Mouse (Mus musculus) hindbrain, embryonic 13.5 days (tissue): ENCODE measurements around the gene Irgc1. TPM values are rescaled to one million over a fixed set of nuclear protein-coding genes. Genes with fewer than 3 reads are reported as not detected.

ENCODE experiments used
- ATAC-seq: fragments of 200-750 bp; cut with Nextera tagmentation; 2 replicates; pipeline ENCODE4 v1.8.0; 2017; ENCODE audit warnings: moderate TSS enrichment; ENCODE audit not compliant: low FRiP score
- H3K27ac ChIP-seq: fragments of 300-500 bp; sonication (generic); 2 replicates; pipeline ENCODE4 v1.5.1; 2015; ENCODE audit warnings: inconsistent platforms, mild to moderate bottlenecking, moderate library complexity
- H3K27me3 ChIP-seq: fragments of 300-500 bp; sonication (generic); 2 replicates; pipeline ENCODE4 v1.6.1; 2015; ENCODE audit warnings: mild to moderate bottlenecking, inconsistent platforms
- H3K36me3 ChIP-seq: fragments of 300-500 bp; sonication (generic); 2 replicates; pipeline ENCODE4 v1.6.1; 2015; ENCODE audit warnings: mild to moderate bottlenecking, inconsistent platforms
- H3K4me1 ChIP-seq: fragments of 300-500 bp; sonication (generic); replicated peaks from 2 replicates; pipeline ENCODE4 v1.6.1; 2015; ENCODE audit warnings: inconsistent platforms
- H3K4me2 ChIP-seq: fragments of 300-500 bp; sonication (generic); 2 replicates; pipeline ENCODE4 v1.6.1; 2015; ENCODE audit warnings: inconsistent platforms, mild to moderate bottlenecking, moderate library complexity
- H3K4me3 ChIP-seq: fragments of 300-500 bp; sonication (generic); 2 replicates; pipeline ENCODE4 v1.5.1; 2015; ENCODE audit warnings: mild to moderate bottlenecking, inconsistent platforms
- H3K9ac ChIP-seq: fragments of 300-500 bp; sonication (generic); 2 replicates; pipeline ENCODE4 v1.6.1; 2015; ENCODE audit warnings: mild to moderate bottlenecking, inconsistent platforms
- H3K9me3 ChIP-seq: fragments of 300-500 bp; sonication (generic); 2 replicates; pipeline ENCODE4 v1.6.1; 2016; ENCODE audit warnings: inconsistent platforms
- WGBS: fragments of 180-500 bp; shearing (Covaris S2); methylation state at CpG from one replicate; pipeline ENCODE4 v1.1.7; 2015; 5-methylcytosine and 5-hydroxymethylcytosine counted together
- polyA plus RNA-seq: library from polyadenylated mRNA; unstranded; fragments of >200 nt; fragmentation: Nextera tagmentation; extraction: Ambion mirVana; gene quantifications from 2 replicates; pipeline ENCODE4 v1.2.1, GENCODE M21; 2015

Gene Irgc1
- polyA plus RNA-seq, 1 experiment from 2014 or later: not detected

DNA sequence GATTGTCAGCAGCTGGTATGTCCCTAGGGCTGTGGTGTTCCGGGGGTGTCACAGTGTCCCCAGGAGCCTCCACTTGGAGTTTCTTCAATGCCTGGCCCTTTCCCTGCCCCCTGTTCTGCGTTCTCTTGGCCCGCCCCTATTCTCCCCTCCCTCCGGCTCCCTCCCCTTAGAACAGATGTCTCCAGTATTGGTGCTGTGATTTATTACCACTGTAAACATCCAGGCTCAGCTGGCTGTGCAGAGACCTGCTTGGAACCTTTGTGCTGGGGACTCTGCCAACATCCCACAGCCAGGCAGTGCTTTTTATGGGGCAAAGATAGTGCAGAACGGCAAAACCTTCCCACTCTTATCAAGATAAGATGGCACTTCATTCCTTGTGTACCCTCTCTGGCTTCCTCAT lies 61.0 kb downstream of the Irgc1 start:
- ATAC-seq: peak; percentile 79
- 0 out of 2 replicates have a peak, but pooled peaks cover 3% of the 10 kb centered on the region for H3K27me3 ChIP-seq
- H3K9ac ChIP-seq: peak overlapping the region; percentile 49
- H3K4me2 ChIP-seq: peak overlapping the region; percentile 39
- 14% methylated on average over 5 of the region's 5 CpGs for WGBS
- H3K9me3 ChIP-seq: no peaks in the 10 kb centered on the region
- H3K4me1 ChIP-seq: peaks cover 17% of the 10 kb centered on the region
- H3K27ac ChIP-seq: peak overlapping the region; percentile 84
- no peaks in the 10 kb centered on the region for H3K36me3 ChIP-seq
- no peak overlapping the region for H3K4me3 ChIP-seq

DNA sequence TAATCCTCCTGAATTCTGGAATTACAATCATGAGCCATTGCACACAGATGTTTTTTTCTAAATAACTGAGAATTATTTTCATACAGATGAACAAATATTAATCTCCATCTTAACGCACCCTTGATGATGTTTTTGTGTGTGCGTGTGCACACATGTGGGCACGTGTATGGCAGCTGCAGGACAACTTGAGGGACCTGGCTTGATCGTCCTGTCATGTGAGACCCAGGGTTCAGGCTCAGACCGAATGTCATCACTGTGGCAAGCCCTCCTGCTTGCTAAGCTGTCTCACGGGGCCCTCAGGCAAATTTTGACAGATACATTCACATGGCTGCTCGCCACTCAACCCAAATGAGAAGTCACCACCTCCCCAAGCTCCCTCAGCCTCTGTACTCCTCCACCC lies 61.6 kb downstream of the Irgc1 start:
- H3K4me1 ChIP-seq: peaks cover 17% of the 10 kb centered on the region
- H3K4me3 ChIP-seq: no peak overlapping the region
- H3K27me3 ChIP-seq: 0 out of 2 replicates have a peak, but pooled peaks cover 3% of the 10 kb centered on the region
- H3K9ac ChIP-seq: no peak overlapping the region
- no peaks in the 10 kb centered on the region for H3K36me3 ChIP-seq
- peak overlapping the region; percentile 64; the same call in 1 of the 2 replicates for H3K27ac ChIP-seq
- peak; percentile 30; the same call in 1 of the 2 replicates for ATAC-seq
- WGBS: 55% methylated on average over 7 of the region's 7 CpGs
- H3K4me2 ChIP-seq: 0 out of 2 replicates have a peak overlapping the region, but pooled peaks have one; percentile 10
- no peaks in the 10 kb centered on the region for H3K9me3 ChIP-seq

DNA sequence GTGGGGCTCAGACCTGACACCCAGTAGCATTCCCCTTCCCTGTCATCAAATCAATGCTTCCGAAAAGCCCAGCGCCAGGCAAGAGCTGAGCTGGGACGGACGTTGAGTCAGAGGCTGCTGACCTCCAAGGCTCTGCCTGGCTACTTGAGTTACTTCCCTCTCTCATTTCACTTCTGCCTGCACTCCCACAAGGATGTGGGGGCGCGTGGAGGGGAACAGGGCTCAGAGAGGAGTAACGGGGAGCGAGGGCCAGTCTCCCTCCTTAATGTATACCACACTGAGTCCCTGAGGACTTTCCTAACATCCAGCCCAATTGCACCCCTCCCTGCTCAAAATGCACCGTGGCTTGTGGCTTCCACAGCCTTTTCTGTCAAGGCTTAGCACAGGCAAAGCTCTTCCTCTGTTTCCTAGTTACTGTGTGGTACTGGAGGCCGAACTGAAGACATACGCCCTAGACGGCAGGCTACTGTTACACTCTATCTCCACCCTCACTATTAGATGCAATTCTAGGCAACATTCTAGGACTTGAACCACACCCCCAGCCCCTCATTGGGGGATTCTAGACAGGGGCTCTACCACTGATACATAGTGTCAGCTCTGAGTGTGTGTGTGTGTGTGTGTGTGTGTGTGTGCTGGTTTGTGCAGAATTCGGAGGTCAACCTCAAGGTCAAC lies 62.4 kb downstream of the Irgc1 start:
- Histone ChIP-seq H3K9me3 (no peaks in the 10 kb centered on the region), H3K4me2 (no peak overlapping the region), H3K9ac (0 out of 2 replicates have a peak overlapping the region, but pooled peaks have one; percentile 31), H3K4me1 (peaks cover 17% of the 10 kb centered on the region), H3K27ac (no peak overlapping the region), H3K36me3 (no peaks in the 10 kb centered on the region), H3K4me3 (no peak overlapping the region), H3K27me3 (peaks cover 3% of the 10 kb centered on the region; the same call in 1 of the 2 replicates)
- ATAC-seq: no peak
- 69% methylated on average over 13 of the region's 13 CpGs for WGBS

DNA sequence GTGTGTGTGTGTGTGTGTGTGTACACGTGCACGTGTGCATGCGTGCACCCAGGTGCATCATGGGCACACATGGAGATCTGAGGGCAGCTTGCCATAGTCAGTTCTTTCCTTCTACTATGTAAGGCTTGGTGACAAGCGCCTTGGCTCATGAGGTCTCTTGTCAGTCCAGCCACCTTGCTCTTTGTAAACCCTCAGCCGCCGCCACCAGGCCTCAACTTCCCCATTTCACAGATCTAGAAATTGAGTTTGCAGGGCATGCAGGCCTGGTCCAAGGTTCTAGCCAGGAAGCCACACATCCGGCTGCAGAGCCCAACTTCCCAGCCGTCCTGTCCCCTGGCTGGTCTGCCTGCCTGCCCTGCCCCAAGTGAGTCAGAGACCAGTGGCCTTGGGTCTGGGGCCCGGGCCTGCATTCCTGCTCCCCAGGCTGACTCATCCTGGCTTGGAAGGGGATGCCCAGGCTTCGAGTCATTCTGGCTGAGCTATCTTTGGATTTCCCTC lies 65.0 kb downstream of the Irgc1 start:
- no peak overlapping the region for H3K27ac ChIP-seq
- peaks cover 17% of the 10 kb centered on the region for H3K4me1 ChIP-seq
- H3K9me3 ChIP-seq: no peaks in the 10 kb centered on the region
- WGBS: 87% methylated on average over 10 of the region's 10 CpGs
- no peaks in the 10 kb centered on the region for H3K36me3 ChIP-seq
- ATAC-seq: no peak
- peaks cover 12% of the 10 kb centered on the region; the same call in 1 of the 2 replicates for H3K27me3 ChIP-seq
- no peak overlapping the region for H3K4me2 ChIP-seq
- H3K4me3 ChIP-seq: no peak overlapping the region
- 0 out of 2 replicates have a peak overlapping the region, but pooled peaks have one; percentile 39 for H3K9ac ChIP-seq

DNA sequence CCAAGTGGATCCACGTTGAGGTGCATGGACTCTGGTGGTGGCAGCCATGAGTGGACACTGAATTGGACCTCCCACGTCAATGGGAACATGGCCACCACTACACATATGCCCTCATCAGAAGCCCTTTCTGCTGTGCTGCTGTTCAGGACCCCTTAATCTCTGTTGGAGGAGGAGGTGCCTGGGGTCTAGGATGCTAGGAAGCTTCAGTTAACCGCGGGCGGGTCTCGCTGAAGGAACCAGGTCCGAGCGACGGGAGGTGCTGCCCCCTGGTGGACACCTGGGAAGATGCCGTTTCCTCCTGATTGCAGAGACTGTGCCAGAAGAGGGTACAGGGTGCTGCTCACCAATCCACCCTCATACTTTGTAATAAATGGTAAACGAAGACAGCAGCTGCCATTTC lies 67.3 kb downstream of the Irgc1 start:
- Histone ChIP-seq H3K9ac (no peak overlapping the region), H3K36me3 (no peaks in the 10 kb centered on the region), H3K27me3 (peaks cover 15% of the 10 kb centered on the region; the same call in 1 of the 2 replicates), H3K4me3 (0 out of 2 replicates have a peak overlapping the region, but pooled peaks have one; percentile 11), H3K27ac (no peak overlapping the region), H3K4me1 (peaks cover 4% of the 10 kb centered on the region; the same call in 1 of the 2 replicates), H3K4me2 (peak overlapping the region; percentile 37), H3K9me3 (no peaks in the 10 kb centered on the region)
- WGBS: 9% methylated on average over 11 of the region's 11 CpGs
- ATAC-seq: peak; percentile 55; the same call in 1 of the 2 replicates

DNA sequence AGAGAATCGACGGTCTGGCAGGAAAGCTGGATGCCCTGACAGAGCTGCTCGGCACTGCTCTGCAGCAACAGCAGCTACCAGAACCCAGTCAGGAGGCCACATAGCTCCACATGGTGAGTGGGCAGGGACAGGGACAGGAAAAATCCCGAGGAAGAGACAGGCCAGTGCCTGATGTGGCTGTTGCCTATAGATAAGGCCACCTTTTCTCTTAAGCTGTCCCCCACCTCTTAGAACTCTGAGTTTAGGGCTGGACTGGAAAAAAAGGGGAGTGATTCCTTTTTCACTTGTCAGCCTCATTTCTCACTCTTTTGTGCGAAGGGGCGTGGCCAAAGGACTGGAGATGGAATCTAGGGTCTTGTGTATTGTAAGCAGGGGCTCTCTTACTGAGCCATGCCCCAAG lies 68.0 kb downstream of the Irgc1 start:
- WGBS: 72% methylated on average over 6 of the region's 6 CpGs
- Histone ChIP-seq H3K27me3 (peaks cover 15% of the 10 kb centered on the region; the same call in 1 of the 2 replicates), H3K36me3 (no peaks in the 10 kb centered on the region), H3K9me3 (no peaks in the 10 kb centered on the region), H3K4me2 (no peak overlapping the region), H3K4me3 (no peak overlapping the region), H3K27ac (no peak overlapping the region), H3K4me1 (no peaks in the 10 kb centered on the region), H3K9ac (no peak overlapping the region)
- ATAC-seq: no peak

DNA sequence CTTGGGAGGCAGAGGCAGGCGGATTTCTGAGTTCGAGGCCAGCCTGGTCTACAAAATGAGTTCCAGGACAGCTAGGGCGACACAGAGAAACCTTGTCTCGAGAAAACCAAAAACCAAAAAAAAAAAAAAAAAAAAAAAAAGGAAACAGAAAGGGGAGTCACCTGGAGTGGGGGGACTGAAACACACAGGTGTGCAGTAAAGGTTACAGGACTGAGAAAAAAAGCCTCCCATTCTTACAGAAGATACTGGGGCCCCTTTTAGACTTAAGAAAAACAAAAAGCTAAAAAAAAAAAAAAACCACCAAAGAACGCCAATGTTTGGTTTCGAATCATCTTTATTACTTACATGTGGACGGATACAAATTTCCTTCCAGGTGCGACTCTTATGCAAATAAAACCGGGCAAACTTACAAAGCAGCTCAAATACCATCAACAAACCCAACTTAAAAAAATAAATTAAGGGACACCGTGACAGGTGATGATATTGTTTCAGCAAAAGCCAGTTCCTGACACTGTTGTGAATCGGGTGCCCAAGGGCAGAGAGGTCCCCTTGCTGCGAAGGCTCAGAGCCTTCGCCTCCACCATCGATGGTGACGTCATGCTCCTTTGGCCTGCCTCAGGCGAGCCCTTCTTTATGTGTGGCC lies 69.2 kb downstream of the Irgc1 start:
- WGBS: 84% methylated on average over 16 of the region's 16 CpGs
- Histone ChIP-seq H3K36me3 (no peaks in the 10 kb centered on the region), H3K4me1 (peaks cover 3% of the 10 kb centered on the region; the same call in 1 of the 2 replicates), H3K4me2 (no peak overlapping the region), H3K27me3 (peaks cover 12% of the 10 kb centered on the region; the same call in 1 of the 2 replicates), H3K4me3 (no peak overlapping the region), H3K9me3 (no peaks in the 10 kb centered on the region), H3K9ac (no peak overlapping the region), H3K27ac (no peak overlapping the region)
- no peak for ATAC-seq

Other genes with a start within 250 kb of the Irgc1 start
- gene Zfp111, start 240.9 kb downstream of the Irgc1 start, polyA plus RNA-seq: 5.3 and 5.5 TPM in 2 replicates
- gene Zfp109, start 214.7 kb downstream of the Irgc1 start, polyA plus RNA-seq: 3.8 and 3.9 TPM in 2 replicates
- 4.3 and 5.8 TPM in 2 replicates for gene Zfp108, start 197.5 kb downstream of the Irgc1 start, polyA plus RNA-seq
- gene Zfp93, start 181.9 kb downstream of the Irgc1 start, polyA plus RNA-seq: 6.9 and 8.4 TPM in 2 replicates
- gene Zfp61, start 151.1 kb downstream of the Irgc1 start, polyA plus RNA-seq: 44.1 and 50.3 TPM in 2 replicates
- gene Zfp94, start 135.6 kb downstream of the Irgc1 start, polyA plus RNA-seq: 18.5 and 20.7 TPM in 2 replicates
- gene Tescl, start 118.4 kb downstream of the Irgc1 start, polyA plus RNA-seq: 0.19 TPM in 1 of 2 replicates, not detected in the other
- not detected in 2 replicates for gene Lypd5, start 103.1 kb downstream of the Irgc1 start, polyA plus RNA-seq
- 1.2 and 1.5 TPM in 2 replicates for gene Kcnn4, start 82.0 kb downstream of the Irgc1 start, polyA plus RNA-seq
- gene Smg9, start 52.7 kb downstream of the Irgc1 start, polyA plus RNA-seq: 31.3 and 35.9 TPM in 2 replicates
- gene Plaur, start 10.2 kb upstream of the Irgc1 start, polyA plus RNA-seq: 1.2 and 1.6 TPM in 2 replicates
- 67.2 and 67.9 TPM in 2 replicates for gene Cadm4, start 29.7 kb upstream of the Irgc1 start, polyA plus RNA-seq
- gene Zfp428, start 54.7 kb upstream of the Irgc1 start, polyA plus RNA-seq: 259 and 270 TPM in 2 replicates
- gene AC161166.1, start 60.2 kb upstream of the Irgc1 start, polyA plus RNA-seq: 1.1 and 1.6 TPM in 2 replicates
- 21.1 TPM in 2 replicates for gene Irgq, start 78.4 kb upstream of the Irgc1 start, polyA plus RNA-seq
- not detected in 2 replicates for gene Pinlyp, start 93.8 kb upstream of the Irgc1 start, polyA plus RNA-seq
- gene Xrcc1, start 94.0 kb upstream of the Irgc1 start, polyA plus RNA-seq: 61.3 and 63.9 TPM in 2 replicates
- 15.1 and 18.7 TPM in 2 replicates for gene Ethe1, start 135.2 kb upstream of the Irgc1 start, polyA plus RNA-seq
- 9.1 and 9.4 TPM in 2 replicates for gene Zfp575, start 135.3 kb upstream of the Irgc1 start, polyA plus RNA-seq
- not detected in 2 replicates for gene Phldb3, start 158.5 kb upstream of the Irgc1 start, polyA plus RNA-seq
- gene Lypd3, start 184.3 kb upstream of the Irgc1 start, polyA plus RNA-seq: not detected in 2 replicates
- gene Tex101, start 224.4 kb upstream of the Irgc1 start, polyA plus RNA-seq: not detected in 2 replicates